Mouse (Mus musculus) thymus, adult 2 months (tissue): ENCODE results near the gene Tbcb.

Experiments used
- CTCF ChIP-seq: fragments of 200-500 bp; IDR thresholded peaks from 2 replicates; pipeline ENCODE4 v1.5.1; 2012; ENCODE audit warnings: mild to moderate bottlenecking, control low read depth, low read length, moderate library complexity, borderline replicate concordance; ENCODE audit not compliant: control insufficient read depth, poor library complexity, insufficient read depth; ENCODE audit errors: extremely low read depth
- POLR2A ChIP-seq: fragments of 200-500 bp; IDR thresholded peaks from 2 replicates; pipeline ENCODE4 v1.6.1; 2012; ENCODE audit warnings: mild to moderate bottlenecking, low read length, control low read depth, moderate library complexity; ENCODE audit not compliant: control insufficient read depth, poor library complexity, insufficient read depth; ENCODE audit errors: extremely low read depth

DNA sequence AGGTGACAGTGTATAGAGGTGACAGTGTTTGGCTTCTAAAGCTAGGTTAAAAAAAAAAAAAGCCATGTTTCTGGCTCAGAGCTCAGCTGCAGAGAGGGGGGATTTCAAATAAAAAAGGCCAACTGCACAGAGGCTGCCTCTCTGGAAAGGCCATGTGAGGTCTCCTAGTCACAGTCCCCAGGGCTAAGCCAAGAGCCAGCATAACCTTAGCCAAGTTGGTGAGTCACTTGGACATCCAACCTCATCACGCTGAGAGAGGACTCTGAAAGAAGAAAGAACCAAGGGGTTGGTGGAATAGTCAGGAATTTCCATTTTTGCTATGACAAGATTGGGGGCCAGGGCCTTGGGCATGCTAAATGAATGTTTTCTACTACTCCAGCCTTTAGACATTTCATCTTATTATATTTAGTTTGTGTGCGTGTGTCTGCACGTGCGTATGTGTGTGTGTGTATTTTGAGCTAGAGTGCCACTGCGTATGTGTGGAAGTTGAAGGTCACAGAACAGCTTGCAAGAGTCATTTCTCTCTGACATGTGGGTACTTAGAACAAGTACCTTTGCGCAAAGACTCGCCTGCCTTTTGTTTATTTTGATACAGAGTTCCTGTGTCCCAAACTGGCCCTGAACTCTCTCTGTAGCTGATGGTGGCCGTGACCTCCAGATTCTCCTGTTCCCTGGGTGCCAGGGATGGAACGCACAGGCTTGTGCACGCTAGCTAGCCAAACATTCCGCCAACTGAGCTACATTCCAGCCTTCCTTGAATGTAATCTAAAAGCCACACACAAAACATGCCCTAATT, 29.0 kb downstream of the Tbcb start:
- no peak for TF ChIP-seq CTCF
- no peak for TF ChIP-seq POLR2A
